Mouse (Mus musculus): ENCODE results near the gene G3bp1. TPM values are rescaled to one million over a fixed set of nuclear protein-coding genes. Genes with fewer than 3 reads are reported as not detected.

The G3bp1 gene
- 30.5 and 37.7 TPM in 2 replicates for polyA plus RNA-seq (2021; fragmentation: Nextera tagmentation)
- long read RNA-seq, experiment 1, full-length matches to known transcripts = 565 of 685 reads
- long read RNA-seq, experiment 1, partial matches to known transcripts = 25 of 685 reads
- long read RNA-seq, experiment 1, other reads (novel, unspliced or antisense) = 95 of 685 reads
- long read RNA-seq, experiment 2, full-length matches to known transcripts = 140 of 197 reads
- long read RNA-seq, experiment 2, partial matches to known transcripts = 27 of 197 reads
- long read RNA-seq, experiment 2, other reads (novel, unspliced or antisense) = 30 of 197 reads

GRCm38 (mm10) chr11:55469048-55469843 lies at the start of gene G3bp1:
TSS of gene G3bp1 (plus strand) at chr11:55469685.

GRCm38 (mm10) chr11:55422978-55423377 lies 46.5 kb upstream of the G3bp1 start, which contains the start of gene Sparc:
TSS of gene Sparc (minus strand) at chr11:55423183.

DNA sequence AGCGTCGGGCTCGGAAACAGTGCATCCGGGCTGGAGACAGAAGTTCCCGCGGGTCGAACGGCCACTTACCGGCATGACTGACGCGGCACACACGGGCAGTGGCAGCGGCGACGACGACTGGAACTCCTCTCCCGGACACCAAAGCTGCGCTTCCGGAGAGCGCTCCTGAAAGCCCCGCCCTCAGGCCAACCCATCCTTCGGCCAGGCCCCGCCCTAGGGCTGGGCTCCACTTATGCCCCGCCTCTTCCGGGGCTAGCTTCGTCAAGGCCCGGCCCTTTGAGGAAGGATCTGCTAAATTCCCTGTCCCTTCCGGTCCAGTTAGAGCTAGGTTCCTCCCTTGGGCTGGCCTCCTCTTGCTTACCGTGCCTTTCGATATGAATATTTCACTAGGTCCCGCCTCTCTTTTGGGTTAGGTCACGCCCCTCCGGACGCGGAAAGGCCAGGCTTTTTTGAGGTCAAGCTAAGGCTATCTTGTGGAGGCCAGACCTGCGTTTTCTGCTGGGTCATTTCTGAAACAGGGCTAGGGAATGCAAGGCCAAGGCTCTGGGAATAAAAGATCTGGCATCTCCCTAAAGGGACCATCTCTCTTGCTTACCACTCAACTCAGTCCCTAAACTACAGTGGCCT lies 8.4 kb upstream of the G3bp1 start, which contains the start of gene Atox1:
TSS of gene Atox1 (minus strand) at position 221 of the 627 bp plus-strand sequence.

Other genes starting within 250 kb of the G3bp1 start
- 0.01 and 0.02 TPM in 2 replicates for gene Fat2, start 133.1 kb upstream of the G3bp1 start, polyA plus RNA-seq (2021; fragmentation: Nextera tagmentation)
- gene Sparc, start 46.5 kb upstream of the G3bp1 start, polyA plus RNA-seq (2021; fragmentation: Nextera tagmentation) = 108 and 137 TPM in 2 replicates
- gene Atox1, start 8.4 kb upstream of the G3bp1 start, polyA plus RNA-seq (2021; fragmentation: Nextera tagmentation) = 445 and 505 TPM in 2 replicates
- gene Glra1, start 138.5 kb downstream of the G3bp1 start, polyA plus RNA-seq (2021; fragmentation: Nextera tagmentation) = 0.14 and 0.21 TPM in 2 replicates

Data from left cerebral cortex, adult 6 months (tissue).